Mouse (Mus musculus): Measurements from ENCODE around the gene Rasal2.
A peak's percentile ranks its signal among the peaks of the same experiment; 100 is the strongest.
"Not testable (repeated sequence)": the region's sequence is repeated elsewhere in the genome, so short reads cannot be mapped to it uniquely, and the experiment has no call there.

The Rasal2 gene

DNA sequence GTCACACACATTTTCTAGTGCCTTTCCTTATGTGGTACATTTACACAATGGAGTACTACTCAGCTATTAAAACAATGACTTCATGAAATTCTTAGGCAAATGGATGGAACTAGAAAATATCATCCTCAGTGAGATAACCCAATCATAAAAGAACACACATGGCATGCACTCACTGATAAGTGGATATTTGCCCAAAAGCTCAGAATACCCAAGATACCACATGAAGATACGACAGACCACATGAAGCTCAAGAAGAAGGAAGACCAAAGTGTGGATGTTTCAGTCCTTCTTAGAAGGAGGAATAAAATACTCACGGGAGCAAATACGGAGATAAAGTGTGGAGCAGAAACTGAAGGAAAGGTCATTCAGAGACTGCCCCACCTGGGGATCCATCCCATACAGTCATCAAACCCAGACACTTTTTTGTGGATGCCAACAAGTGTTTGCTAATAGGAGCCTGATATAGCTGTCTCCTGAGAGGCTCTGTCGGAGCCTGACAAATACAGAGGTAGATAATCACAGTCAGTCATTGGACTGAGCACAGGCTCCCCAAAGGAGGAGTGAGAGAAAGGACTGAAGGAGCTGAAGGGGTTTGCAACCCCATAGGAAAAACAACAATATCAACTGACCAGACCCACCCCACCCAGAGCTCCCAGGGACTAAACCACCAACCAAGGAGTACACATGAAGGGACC is 175.6 kb downstream of the Rasal2 start:
- DNase-seq = not testable (repeated sequence)

GRCm38 (mm10) chr1:157233451-157233850 is 178.9 kb downstream of the Rasal2 start:
- DNase-seq = no peak

DNA sequence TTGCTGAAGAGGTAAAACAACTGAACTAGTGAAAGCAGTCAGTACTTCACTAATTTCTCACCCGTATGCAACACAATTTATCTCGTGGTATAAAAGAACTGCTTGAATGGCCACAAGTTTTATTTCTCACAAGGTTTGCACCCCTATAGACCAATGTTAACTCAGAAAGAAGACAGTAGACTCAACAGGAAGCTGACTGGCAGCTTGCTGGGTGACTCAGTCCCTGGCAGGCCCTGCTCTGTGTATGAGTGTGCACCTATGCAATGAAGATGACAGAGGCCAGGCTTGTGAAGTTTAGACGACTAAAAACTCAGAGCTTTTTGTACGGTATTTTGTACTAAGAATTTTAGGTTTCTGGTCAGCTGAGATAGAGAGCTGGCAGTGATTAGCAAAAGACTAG is 180.0 kb downstream of the Rasal2 start:
- DNase-seq = no peak

DNA sequence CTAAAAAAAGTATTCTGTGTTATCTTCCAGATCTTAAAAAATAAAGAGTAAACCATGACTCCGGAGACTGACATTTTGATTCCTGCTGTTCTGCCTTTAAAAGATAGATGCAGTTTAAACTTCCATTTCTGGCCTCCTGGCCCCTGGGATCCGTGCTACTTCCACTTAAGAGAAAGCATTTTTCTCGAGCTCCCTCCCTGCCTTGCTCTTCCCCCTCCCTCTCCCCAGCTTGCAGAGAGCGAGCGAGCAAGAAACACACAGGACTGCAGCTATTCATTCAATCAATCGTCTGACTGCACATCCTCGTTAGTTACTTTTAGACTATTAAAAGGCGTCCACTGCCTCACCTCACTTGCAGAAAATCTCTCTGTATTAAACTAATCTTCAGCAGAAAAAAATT is 181.4 kb downstream of the Rasal2 start:
- DNase-seq = peak; percentile 9

DNA sequence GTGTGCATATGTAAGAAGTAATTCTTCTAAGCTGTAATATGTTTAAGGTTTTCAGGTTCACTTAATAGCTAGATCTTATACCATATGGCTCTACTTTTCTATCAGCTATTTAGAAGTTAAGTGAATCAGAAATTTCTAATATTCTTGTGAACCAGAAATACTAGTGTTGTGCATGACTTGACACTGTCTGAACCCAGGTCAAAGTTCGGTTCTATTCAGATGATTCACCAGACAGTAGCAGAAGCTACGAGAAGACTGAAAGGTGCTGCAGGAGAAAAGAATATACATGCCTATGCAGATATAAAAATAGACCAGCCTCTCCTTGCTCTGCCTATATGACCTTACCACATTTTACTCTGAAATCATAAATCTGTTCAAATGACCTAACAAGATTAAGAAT is 182.0 kb downstream of the Rasal2 start:
- DNase-seq = no peak

DNA sequence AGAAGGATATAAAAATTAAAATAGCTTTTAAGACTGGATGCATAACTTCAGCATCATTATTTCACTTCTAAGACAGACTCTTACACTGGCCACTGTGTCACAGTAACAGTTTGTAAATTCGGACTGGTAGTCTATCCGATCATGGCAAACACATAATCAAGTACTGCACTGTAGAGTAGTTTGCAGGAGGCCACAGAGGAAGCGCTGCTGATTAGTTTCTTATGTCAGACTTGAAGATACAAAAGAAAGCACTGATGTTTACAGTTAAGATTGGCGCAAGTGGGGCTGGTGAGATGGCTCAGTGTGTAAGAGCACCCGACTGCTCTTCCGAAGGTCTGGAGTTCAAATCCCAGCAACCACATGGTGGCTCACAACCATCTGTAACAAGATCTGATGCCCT is 187.4 kb downstream of the Rasal2 start:
- no peak for DNase-seq

- DNase-seq = no peak
These were observed 191.5 kb downstream of the Rasal2 start for GRCm38 (mm10) chr1:157220910-157221309.

DNA sequence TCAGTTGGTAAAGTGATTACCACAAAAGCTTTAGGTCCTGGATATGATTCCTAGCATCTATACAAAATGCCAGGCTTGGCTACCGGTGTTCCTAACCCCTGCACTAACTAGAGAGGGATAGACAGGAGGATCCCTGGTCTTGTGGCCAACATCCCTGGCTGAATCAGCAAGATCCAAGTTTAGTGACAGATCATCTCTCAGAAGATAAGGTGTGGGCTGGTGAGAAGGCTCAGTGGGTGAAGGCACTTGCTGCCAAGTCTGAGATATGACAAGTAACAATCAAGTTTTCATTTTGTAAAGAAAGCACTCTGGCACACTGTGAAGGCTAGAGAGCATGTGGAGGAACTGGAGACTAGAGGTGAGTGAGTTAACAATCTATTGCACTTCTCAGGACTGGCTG is 191.9 kb downstream of the Rasal2 start:
- no peak for DNase-seq

DNA sequence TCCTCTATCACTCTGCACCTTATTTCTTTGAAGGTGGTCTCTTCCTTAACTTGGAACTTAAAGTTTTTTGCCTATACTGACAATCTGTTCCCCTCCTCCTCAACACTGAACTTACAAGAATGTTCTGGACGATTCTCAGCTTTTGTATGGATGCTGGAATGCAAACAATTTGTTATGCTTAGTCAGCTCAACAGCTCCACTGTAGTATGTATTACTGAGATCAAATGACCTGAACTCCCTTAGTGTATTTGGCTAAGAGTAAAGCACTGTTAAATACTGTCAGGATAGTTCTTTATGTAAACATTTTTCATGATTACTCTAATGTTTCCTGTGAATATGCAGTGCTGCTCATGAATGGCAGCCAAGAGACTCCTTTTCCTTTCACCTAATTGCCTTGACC is 203.6 kb downstream of the Rasal2 start:
- no peak for DNase-seq

DNA sequence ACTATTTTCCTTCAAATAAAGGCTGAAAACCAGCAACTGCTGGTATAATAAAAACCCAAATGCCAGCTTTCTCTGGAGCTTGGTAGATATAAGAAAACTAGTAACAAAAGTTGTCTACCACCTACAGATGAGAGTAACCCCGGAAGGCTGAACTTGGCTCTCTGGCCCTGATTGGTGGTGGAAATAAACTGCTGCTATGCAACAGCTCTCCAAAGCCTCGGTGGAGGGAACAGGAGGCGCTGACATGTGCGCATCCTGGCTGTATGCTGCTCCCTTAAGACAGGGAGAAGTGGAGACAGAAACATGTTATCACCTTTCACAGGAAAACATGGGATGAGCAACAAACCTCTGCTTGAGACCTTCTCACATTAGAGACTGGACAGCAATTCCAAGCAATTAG is 206.7 kb downstream of the Rasal2 start:
- no peak for DNase-seq

GRCm38 (mm10) chr1:157183043-157183442 is 229.4 kb downstream of the Rasal2 start:
- no peak for DNase-seq

DNA sequence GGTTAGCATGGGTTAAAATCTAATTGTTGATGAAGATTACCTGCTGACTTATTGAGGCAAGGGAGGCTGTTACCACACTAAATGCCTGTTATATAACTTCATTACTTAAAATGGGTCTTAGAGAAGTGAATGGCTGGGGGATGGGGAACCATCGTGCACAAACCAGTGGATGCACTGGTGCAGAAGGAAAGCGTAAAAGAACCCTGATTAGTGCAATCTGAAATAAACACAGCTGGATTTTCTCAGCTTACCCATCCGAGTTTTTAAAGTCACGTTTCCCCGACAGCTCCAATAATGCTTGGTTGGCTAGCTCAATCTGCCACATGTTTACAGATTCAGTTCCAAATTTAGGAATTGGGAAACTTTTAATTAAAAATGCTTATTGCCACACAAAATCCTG is 230.0 kb downstream of the Rasal2 start:
- DNase-seq = no peak

DNA sequence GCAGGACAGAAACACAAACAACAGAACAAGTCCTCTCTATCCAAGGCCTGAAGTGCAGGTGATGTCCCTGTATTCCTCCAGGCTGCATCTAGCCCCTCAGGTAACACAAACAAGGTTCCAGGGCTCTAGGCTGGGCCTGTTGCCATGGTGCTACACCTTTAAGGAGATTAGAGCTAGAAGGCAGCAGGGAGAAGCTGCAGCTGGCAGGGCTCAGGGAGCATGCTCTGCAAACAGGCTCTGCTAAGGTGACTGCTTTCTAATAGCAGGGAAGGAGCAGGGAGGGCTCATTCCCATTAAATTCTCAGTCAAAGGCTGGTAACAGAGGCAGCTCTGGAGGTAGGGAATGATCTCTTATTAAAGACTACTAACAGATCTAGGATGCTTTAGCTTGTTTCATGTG is 231.3 kb downstream of the Rasal2 start:
- DNase-seq = no peak

- DNase-seq = no peak
These were observed 233.2 kb downstream of the Rasal2 start for GRCm38 (mm10) chr1:157178988-157179764.

DNA sequence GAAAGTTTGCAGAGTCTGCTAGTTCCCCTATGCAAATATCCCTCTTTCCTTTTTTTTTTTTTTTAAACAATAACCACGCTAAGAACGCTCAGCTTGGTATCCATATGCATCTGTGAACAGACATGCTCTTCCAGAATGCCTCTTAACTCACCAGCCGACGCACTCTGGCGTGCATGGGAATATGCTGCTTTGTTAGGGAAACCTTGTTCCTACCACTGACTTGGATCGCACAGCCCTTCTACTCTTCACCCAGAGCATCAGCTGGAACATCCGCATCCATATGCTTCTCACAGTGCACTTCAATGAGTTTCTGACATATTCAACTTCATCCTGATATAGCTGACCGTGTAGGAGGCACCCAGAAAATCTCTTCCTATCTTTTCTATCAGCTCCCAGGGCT is 243.1 kb downstream of the Rasal2 start:
- no peak for DNase-seq

DNA sequence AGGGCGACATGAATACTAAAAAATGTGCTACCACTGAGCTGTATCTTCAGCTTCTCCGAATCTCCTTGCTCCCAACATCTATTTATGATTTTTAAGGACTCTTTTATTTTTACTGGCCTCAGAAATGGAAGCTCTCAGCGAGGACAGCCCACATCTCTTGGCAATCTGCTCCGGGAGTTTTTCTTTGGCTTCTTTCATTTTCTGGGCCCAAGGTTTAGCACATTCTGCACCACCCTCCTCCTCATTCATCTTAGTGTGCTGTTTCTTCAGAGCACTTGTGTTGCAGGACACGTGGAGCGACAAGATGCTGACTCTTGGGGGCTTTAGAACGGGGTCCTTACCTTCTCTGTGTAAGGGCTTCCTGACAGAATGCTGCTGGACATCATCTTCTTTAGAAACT is 243.5 kb downstream of the Rasal2 start:
- no peak for DNase-seq

GRCm38 (mm10) chr1:157153781-157154180 is 258.6 kb downstream of the Rasal2 start:
- DNase-seq = no peak

DNA sequence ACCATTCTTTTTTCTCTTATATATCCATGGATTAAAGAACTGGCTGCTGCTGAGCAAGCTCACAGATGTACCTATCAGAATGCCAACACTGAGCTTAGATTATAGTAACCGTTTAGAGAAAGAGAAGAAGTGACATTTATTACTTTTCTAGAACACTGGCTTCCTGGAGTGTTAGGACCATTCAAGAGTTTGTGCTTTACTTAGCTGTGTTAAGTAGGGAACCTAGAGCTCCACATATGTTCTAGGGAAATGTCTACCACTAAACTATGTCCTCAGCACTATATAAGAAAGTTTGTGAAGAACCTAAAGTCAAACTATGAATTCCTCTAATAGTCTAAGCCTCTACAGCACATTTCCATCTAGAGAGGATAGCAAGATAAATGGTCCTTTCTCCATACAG is 262.3 kb downstream of the Rasal2 start:
- no peak for DNase-seq

DNA sequence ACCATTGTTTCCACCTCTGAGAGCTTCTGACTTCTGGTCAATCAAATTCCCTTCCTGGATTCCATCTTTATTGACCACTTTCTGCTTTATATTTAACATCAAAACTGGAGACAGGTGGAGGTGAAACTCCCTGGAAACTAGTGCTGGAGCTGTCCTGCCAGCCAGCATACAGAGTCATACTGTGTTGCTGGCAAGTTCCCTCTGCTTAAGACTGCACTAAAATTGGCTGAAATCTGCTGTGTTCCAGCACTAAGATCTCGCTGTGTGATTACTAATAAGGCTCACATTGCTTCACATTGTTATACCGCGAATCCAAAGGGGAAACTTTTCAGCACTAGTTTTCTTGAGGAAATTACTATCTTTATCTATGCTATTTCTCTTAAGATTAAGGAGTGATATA is 267.8 kb downstream of the Rasal2 start:
- DNase-seq = no peak

- peak; percentile 22 for DNase-seq
These were observed 269.0 kb downstream of the Rasal2 start for GRCm38 (mm10) chr1:157143326-157143932.

DNA sequence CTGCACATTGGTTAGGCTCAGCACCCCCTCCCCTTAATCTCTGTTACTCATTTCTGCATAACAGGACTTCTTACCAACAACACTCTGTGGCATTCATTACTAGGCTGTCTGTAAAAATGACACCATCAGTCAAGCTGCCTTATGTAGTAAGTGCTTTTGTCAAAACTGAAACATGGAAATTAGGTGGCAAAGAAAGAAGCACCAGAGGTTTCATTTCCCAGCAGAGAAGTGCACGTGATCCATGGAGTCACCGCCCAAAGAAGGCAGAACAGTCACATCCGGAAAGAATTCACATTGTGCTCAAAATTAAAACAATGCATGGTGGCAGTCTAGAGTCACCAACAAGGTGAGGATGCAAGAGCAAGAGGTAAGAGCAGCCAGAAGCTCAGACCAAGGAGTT is 271.4 kb downstream of the Rasal2 start:
- DNase-seq = no peak

GRCm38 (mm10) chr1:157137854-157138241 is 274.5 kb downstream of the Rasal2 start:
- DNase-seq = peak; percentile 14

GRCm38 (mm10) chr1:157137132-157137853 is 275.1 kb downstream of the Rasal2 start:
- peak; percentile 26 for DNase-seq
